Mouse (Mus musculus): Measurements from ENCODE around the gene Ppp1r3e. TPM values are rescaled to one million over a fixed set of nuclear protein-coding genes. Genes with fewer than 3 reads are reported as not detected.

The Ppp1r3e gene
- 0.69 and 1.4 TPM in 2 replicates for polyA plus RNA-seq (2014; fragmentation: Nextera tagmentation; extraction: Ambion mirVana)

DNA sequence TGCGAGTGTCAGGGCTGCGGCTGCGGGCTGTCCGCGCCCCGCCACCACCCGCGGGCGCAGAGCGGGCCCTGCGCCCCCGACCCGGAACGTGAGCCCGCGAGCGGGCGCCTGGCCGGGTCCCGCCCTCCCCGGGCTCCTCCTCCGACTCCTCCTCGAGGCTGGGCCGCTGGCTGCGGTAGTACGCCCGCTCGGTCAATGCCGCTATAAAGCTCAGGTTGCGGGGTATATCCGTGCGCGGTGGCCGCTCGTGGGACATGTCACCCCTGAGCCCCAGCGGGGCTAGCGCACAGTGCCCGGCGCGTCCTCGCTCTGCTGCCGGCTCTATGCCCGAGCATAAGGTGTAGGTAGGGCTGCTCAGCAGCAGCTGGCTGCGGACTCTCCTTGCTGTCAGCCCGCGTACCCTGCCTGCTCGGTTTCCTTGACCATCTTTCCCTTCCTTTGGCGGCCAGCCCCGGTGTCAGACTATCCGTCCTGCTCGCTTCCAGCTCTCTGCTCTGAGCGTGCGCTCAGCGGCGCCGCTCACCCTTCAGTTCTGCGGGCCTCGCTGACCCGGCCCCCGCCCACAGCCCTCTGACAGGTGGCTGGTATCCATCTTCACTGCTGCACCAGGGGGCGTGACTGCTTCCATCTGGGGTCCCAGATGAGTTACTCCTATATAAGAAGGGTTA is at the start of gene Ppp1r3e:
Ppp1r3e (minus strand) TSS at position 503 of the 668 bp plus-strand sequence.
- H3K27ac ChIP-seq (ENCODE audit: low read depth, low read length) = peak within 1 kb of the TSS; percentile 50; the same call in 1 of the 2 replicates
- peak; percentile 80 for ATAC-seq (replicated peaks; ENCODE audit: low FRiP score)
- H3K9me3 ChIP-seq (ENCODE audit: control insufficient read depth, low read length) = no peaks in the 10 kb centered on the region
- no peaks in the 10 kb centered on the region for H3K36me3 ChIP-seq (ENCODE audit: control insufficient read depth, insufficient read depth, low read length)
- H3K4me2 ChIP-seq (ENCODE audit: low read depth, low read length, severe bottlenecking) = peak within 1 kb of the TSS; percentile 98
- WGBS = under 1% methylated on average over 61 of the region's 61 CpGs
- peaks cover 2% of the 10 kb centered on the region; the same call in 1 of the 2 replicates for H3K27me3 ChIP-seq (ENCODE audit: control insufficient read depth, insufficient read depth, low read length)
- peak; percentile 82 for DNase-seq (ENCODE audit: low spot score)
- peak within 1 kb of the TSS; percentile 88 for H3K9ac ChIP-seq (ENCODE audit: low read length)
- H3K4me3 ChIP-seq (ENCODE audit: low read depth, low read length) = peak within 1 kb of the TSS; percentile 69
- H3K4me1 ChIP-seq (replicated peaks; ENCODE audit: control insufficient read depth, insufficient read depth, low read length) = peaks cover 5% of the 10 kb centered on the region

- ATAC-seq (replicated peaks; ENCODE audit: low FRiP score) = peak; percentile 82
Observed at GRCm38 (mm10) chr14:54926401-54927158, 49.2 kb upstream of the Ppp1r3e start.

GRCm38 (mm10) chr14:54925349-54926342 is 48.3 kb upstream of the Ppp1r3e start, which contains the start of gene Efs:
Efs (minus strand) TSS chr14:54926126.
- peaks cover 16% of the 10 kb centered on the region for H3K36me3 ChIP-seq (ENCODE audit: control insufficient read depth, insufficient read depth, low read length)
- peak within 1 kb of the TSS; percentile 96 for H3K4me2 ChIP-seq (ENCODE audit: low read depth, low read length, severe bottlenecking)
- peak within 1 kb of the TSS; percentile 95 for H3K9ac ChIP-seq (ENCODE audit: low read length)
- peak; percentile 53 for ATAC-seq (replicated peaks; ENCODE audit: low FRiP score)
- H3K4me3 ChIP-seq (ENCODE audit: low read depth, low read length) = peak within 1 kb of the TSS; percentile 52
- peaks cover 14% of the 10 kb centered on the region for H3K9me3 ChIP-seq (ENCODE audit: control insufficient read depth, low read length)
- 2% methylated on average over 57 of the region's 57 CpGs for WGBS
- peak; percentile 85 for DNase-seq (ENCODE audit: low spot score)
- H3K27me3 ChIP-seq (ENCODE audit: control insufficient read depth, insufficient read depth, low read length) = no peaks in the 10 kb centered on the region
- H3K4me1 ChIP-seq (replicated peaks; ENCODE audit: control insufficient read depth, insufficient read depth, low read length) = peaks cover 14% of the 10 kb centered on the region; the same call in 1 of the 2 replicates
- peak within 1 kb of the TSS; percentile 98 for H3K27ac ChIP-seq (ENCODE audit: low read depth, low read length)

More at GRCm38 (mm10) chr14:54926401-54927158, 49.2 kb upstream of the Ppp1r3e start:
- under 1% methylated on average over 45 of the region's 58 CpGs for WGBS
- H3K9me3 ChIP-seq (ENCODE audit: control insufficient read depth, low read length) = peaks cover 6% of the 10 kb centered on the region
- peak overlapping the region; percentile 96 for H3K4me2 ChIP-seq (ENCODE audit: low read depth, low read length, severe bottlenecking)
- peak overlapping the region; percentile 98 for H3K27ac ChIP-seq (ENCODE audit: low read depth, low read length)
- H3K9ac ChIP-seq (ENCODE audit: low read length) = peak overlapping the region; percentile 95
- peak; percentile 93 for DNase-seq (ENCODE audit: low spot score)
- peak overlapping the region; percentile 52 for H3K4me3 ChIP-seq (ENCODE audit: low read depth, low read length)
- H3K27me3 ChIP-seq (ENCODE audit: control insufficient read depth, insufficient read depth, low read length) = no peaks in the 10 kb centered on the region
- H3K36me3 ChIP-seq (ENCODE audit: control insufficient read depth, insufficient read depth, low read length) = peaks cover 8% of the 10 kb centered on the region
- H3K4me1 ChIP-seq (replicated peaks; ENCODE audit: control insufficient read depth, insufficient read depth, low read length) = peaks cover 14% of the 10 kb centered on the region; the same call in 1 of the 2 replicates

GRCm38 (mm10) chr14:54924641-54925348 is 47.4 kb upstream of the Ppp1r3e start:
- Histone ChIP-seq H3K36me3 (ENCODE audit: control insufficient read depth, insufficient read depth, low read length) (peaks cover 25% of the 10 kb centered on the region), H3K9me3 (ENCODE audit: control insufficient read depth, low read length) (peaks cover 14% of the 10 kb centered on the region), H3K27me3 (ENCODE audit: control insufficient read depth, insufficient read depth, low read length) (no peaks in the 10 kb centered on the region), H3K4me2 (ENCODE audit: low read depth, low read length, severe bottlenecking) (peak overlapping the region; percentile 96), H3K27ac (ENCODE audit: low read depth, low read length) (peak overlapping the region; percentile 98), H3K9ac (ENCODE audit: low read length) (peak overlapping the region; percentile 95), H3K4me1 (replicated peaks; ENCODE audit: control insufficient read depth, insufficient read depth, low read length) (peaks cover 14% of the 10 kb centered on the region; the same call in 1 of the 2 replicates), H3K4me3 (ENCODE audit: low read depth, low read length) (peak overlapping the region; percentile 52)
- DNase-seq (ENCODE audit: low spot score) = peak; percentile 77
- 6% methylated on average over 7 of the region's 7 CpGs for WGBS
- ATAC-seq (replicated peaks; ENCODE audit: low FRiP score) = peak; percentile 60

DNA sequence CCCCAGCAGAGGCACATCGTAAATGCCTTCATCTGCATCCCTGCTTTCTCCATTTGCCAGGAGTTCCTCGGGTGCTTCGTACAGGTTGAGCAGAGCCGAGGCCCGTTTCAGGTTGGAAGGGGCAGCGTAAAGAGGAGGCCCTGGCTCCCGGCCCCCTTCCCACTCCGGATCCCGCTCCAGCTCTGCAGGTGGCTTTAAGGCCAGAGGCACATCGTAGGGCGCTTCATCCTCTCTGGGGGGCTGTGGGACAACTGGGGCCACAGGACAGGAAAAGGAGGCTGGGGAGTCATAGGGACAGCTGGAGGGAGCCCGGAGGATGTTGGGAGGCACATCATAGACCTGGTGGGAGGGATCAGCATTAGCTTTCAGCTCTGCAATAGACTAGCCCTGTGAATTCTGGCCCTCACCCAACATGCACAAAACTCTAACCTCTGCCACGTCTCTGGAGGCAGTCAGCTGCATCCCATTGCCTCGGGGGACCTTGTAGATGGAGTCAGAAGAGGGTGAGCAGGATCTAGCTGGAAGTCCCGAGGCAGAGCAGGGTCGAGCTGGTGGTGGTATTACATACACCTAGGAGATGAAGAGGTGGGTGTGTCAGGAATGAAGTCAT is 42.8 kb upstream of the Ppp1r3e start:
- H3K27ac ChIP-seq (ENCODE audit: low read depth, low read length) = no peak overlapping the region
- H3K4me1 ChIP-seq (replicated peaks; ENCODE audit: control insufficient read depth, insufficient read depth, low read length) = peaks cover 2% of the 10 kb centered on the region; the same call in 1 of the 2 replicates
- no peak overlapping the region for H3K9ac ChIP-seq (ENCODE audit: low read length)
- H3K9me3 ChIP-seq (ENCODE audit: control insufficient read depth, low read length) = peaks cover 14% of the 10 kb centered on the region
- ATAC-seq (replicated peaks; ENCODE audit: low FRiP score) (no peak), DNase-seq (ENCODE audit: low spot score) (no peak)
- H3K4me2 ChIP-seq (ENCODE audit: low read depth, low read length, severe bottlenecking) = no peak overlapping the region
- 94% methylated on average over 16 of the region's 16 CpGs for WGBS
- no peaks in the 10 kb centered on the region for H3K27me3 ChIP-seq (ENCODE audit: control insufficient read depth, insufficient read depth, low read length)
- H3K4me3 ChIP-seq (ENCODE audit: low read depth, low read length) = no peak overlapping the region
- peaks cover 25% of the 10 kb centered on the region for H3K36me3 ChIP-seq (ENCODE audit: control insufficient read depth, insufficient read depth, low read length)

DNA sequence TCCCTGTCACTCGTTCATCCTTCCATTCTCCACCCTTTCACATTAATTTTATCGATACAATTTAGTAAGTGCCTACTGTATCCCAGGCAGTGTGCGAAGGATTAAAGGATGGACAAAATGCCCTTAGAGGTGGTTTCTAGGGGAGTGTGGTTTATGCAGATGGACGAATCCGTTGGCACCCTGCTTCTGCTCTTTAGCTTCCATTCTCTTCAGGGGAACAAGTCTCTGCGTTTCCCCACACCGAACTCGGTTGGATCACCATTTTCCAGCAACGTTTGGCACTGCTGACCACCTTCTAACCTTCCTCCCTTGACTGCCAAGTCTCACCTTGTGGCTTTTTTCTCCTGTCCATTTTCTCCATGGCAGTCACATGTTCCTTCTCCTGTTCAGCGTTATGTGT is 36.0 kb upstream of the Ppp1r3e start:
- Histone ChIP-seq H3K36me3 (ENCODE audit: control insufficient read depth, insufficient read depth, low read length) (no peaks in the 10 kb centered on the region; the same call in 1 of the 2 replicates), H3K9me3 (ENCODE audit: control insufficient read depth, low read length) (no peaks in the 10 kb centered on the region), H3K4me2 (ENCODE audit: low read depth, low read length, severe bottlenecking) (peak overlapping the region; percentile 100), H3K27ac (ENCODE audit: low read depth, low read length) (peak overlapping the region; percentile 53; the same call in 1 of the 2 replicates), H3K4me3 (ENCODE audit: low read depth, low read length) (peak overlapping the region; percentile 88), H3K9ac (ENCODE audit: low read length) (peak overlapping the region; percentile 92), H3K4me1 (replicated peaks; ENCODE audit: control insufficient read depth, insufficient read depth, low read length) (peaks cover 6% of the 10 kb centered on the region), H3K27me3 (ENCODE audit: control insufficient read depth, insufficient read depth, low read length) (no peaks in the 10 kb centered on the region)
- WGBS = 17% methylated on average over 10 of the region's 10 CpGs
- ATAC-seq (replicated peaks; ENCODE audit: low FRiP score) (peak; percentile 6; the same call in 1 of the 2 replicates), DNase-seq (ENCODE audit: low spot score) (no peak)

GRCm38 (mm10) chr14:54912886-54913285 is 35.5 kb upstream of the Ppp1r3e start, which contains the start of gene Slc22a17:
Slc22a17 (minus strand) TSS chr14:54913132.
- Histone ChIP-seq H3K9ac (ENCODE audit: low read length) (peak within 1 kb of the TSS; percentile 92), H3K4me3 (ENCODE audit: low read depth, low read length) (peak within 1 kb of the TSS; percentile 88), H3K27me3 (ENCODE audit: control insufficient read depth, insufficient read depth, low read length) (no peaks in the 10 kb centered on the region), H3K4me2 (ENCODE audit: low read depth, low read length, severe bottlenecking) (peak within 1 kb of the TSS; percentile 100), H3K4me1 (replicated peaks; ENCODE audit: control insufficient read depth, insufficient read depth, low read length) (peaks cover 6% of the 10 kb centered on the region), H3K27ac (ENCODE audit: low read depth, low read length) (peak within 1 kb of the TSS; percentile 53), H3K9me3 (ENCODE audit: control insufficient read depth, low read length) (no peaks in the 10 kb centered on the region), H3K36me3 (ENCODE audit: control insufficient read depth, insufficient read depth, low read length) (no peaks in the 10 kb centered on the region; the same call in 1 of the 2 replicates)
- under 1% methylated on average over 28 of the region's 28 CpGs for WGBS
- peak; percentile 89 for DNase-seq (ENCODE audit: low spot score)
- peak; percentile 95 for ATAC-seq (replicated peaks; ENCODE audit: low FRiP score)
